Mouse (Mus musculus): ENCODE results near the gene Asb8. TPM values are rescaled to one million over a fixed set of nuclear protein-coding genes. Genes with fewer than 3 reads are reported as not detected.

The Asb8 gene
- polyA plus RNA-seq, 1 experiment from 2014 or later: 52.9 TPM

DNA sequence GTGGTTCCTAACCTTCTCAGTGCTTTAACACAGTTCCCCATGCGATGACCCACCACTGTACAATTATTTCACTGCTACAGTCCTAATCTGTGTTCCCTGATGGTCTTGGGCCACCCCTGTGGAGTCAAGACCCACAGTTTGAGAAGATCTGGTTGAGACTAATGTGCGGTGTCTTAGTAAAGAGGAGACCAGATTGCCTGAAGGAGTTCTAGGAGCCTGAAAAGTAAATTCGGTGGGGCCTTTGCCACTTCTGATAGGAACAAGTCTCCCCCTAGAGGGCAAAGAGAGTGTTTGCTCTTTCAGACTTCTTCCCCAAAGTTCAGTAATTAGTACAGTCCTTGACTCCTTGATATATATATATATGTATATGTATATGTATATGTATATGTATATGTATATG lies 11.8 kb downstream of the Asb8 start:
- no peak overlapping the region for H3K4me3 ChIP-seq
- H3K9me3 ChIP-seq: no peaks in the 10 kb centered on the region
- 39% methylated on average over 3 of the region's 3 CpGs for WGBS
- no peak for ATAC-seq (ENCODE audit: low FRiP score)
- H3K27me3 ChIP-seq: no peaks in the 10 kb centered on the region
- no peak overlapping the region for H3K4me2 ChIP-seq
- no peaks in the 10 kb centered on the region for H3K4me1 ChIP-seq (replicated peaks)
- H3K9ac ChIP-seq: no peak overlapping the region
- H3K36me3 ChIP-seq: no peaks in the 10 kb centered on the region
- no peak overlapping the region for H3K27ac ChIP-seq

GRCm38 (mm10) chr15:98152916-98153315 lies 12.5 kb downstream of the Asb8 start:
- ATAC-seq (ENCODE audit: low FRiP score): no peak
- H3K27ac ChIP-seq: no peak overlapping the region
- H3K27me3 ChIP-seq: no peaks in the 10 kb centered on the region
- H3K36me3 ChIP-seq: no peaks in the 10 kb centered on the region
- no peaks in the 10 kb centered on the region for H3K9me3 ChIP-seq
- H3K4me2 ChIP-seq: no peak overlapping the region
- no peak overlapping the region for H3K4me3 ChIP-seq
- WGBS: 77% methylated on average over 7 of the region's 7 CpGs
- no peak overlapping the region for H3K9ac ChIP-seq
- no peaks in the 10 kb centered on the region for H3K4me1 ChIP-seq (replicated peaks)

- ATAC-seq (ENCODE audit: low FRiP score): no peak
- Histone ChIP-seq H3K27ac (no peak overlapping the region), H3K9me3 (no peaks in the 10 kb centered on the region), H3K4me3 (no peak overlapping the region), H3K4me2 (no peak overlapping the region), H3K9ac (no peak overlapping the region), H3K36me3 (no peaks in the 10 kb centered on the region), H3K27me3 (no peaks in the 10 kb centered on the region), H3K4me1 (replicated peaks) (peaks cover 14% of the 10 kb centered on the region)
- WGBS: 81% methylated on average over 10 of the region's 10 CpGs
These were observed 16.2 kb downstream of the Asb8 start for GRCm38 (mm10) chr15:98149166-98149602.

DNA sequence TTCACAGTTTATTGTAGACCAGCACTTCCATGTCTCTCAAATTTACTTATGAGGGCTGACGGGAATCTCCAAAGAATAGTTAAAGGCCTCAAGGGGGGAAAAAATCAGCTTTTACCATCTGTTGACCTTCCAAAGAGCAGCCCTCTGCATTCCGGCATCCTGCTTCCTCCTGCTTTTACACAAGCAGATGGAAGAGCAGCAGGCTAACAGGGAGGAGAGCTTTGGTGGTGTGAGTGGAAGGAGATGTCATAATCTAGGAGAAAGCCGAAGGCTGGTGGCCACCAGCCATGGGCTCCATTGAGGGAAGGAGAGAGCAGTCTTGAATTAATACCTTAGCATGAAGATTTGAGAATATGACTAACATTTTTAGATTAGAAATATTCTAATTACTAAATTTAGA lies 17.1 kb downstream of the Asb8 start:
- Histone ChIP-seq H3K4me2 (no peak overlapping the region), H3K36me3 (no peaks in the 10 kb centered on the region), H3K27me3 (no peaks in the 10 kb centered on the region), H3K9me3 (no peaks in the 10 kb centered on the region), H3K9ac (no peak overlapping the region), H3K4me3 (no peak overlapping the region), H3K27ac (no peak overlapping the region), H3K4me1 (replicated peaks) (peaks cover 16% of the 10 kb centered on the region)
- 79% methylated on average over 3 of the region's 3 CpGs for WGBS
- ATAC-seq (ENCODE audit: low FRiP score): no peak

GRCm38 (mm10) chr15:98145559-98146181 lies 19.8 kb downstream of the Asb8 start:
- ATAC-seq (ENCODE audit: low FRiP score): peak; percentile 97
- peaks cover 17% of the 10 kb centered on the region for H3K36me3 ChIP-seq
- H3K9ac ChIP-seq: peak overlapping the region; percentile 96
- no peaks in the 10 kb centered on the region for H3K27me3 ChIP-seq
- peak overlapping the region; percentile 87 for H3K27ac ChIP-seq
- 1% methylated on average over 38 of the region's 38 CpGs for WGBS
- H3K4me2 ChIP-seq: peak overlapping the region; percentile 95
- H3K4me3 ChIP-seq: peak overlapping the region; percentile 99
- H3K4me1 ChIP-seq (replicated peaks): peaks cover 16% of the 10 kb centered on the region
- H3K9me3 ChIP-seq: no peaks in the 10 kb centered on the region

- no peaks in the 10 kb centered on the region for H3K27me3 ChIP-seq
- no peaks in the 10 kb centered on the region for H3K9me3 ChIP-seq
- peak overlapping the region; percentile 95 for H3K4me2 ChIP-seq
- WGBS: 1% methylated on average over 36 of the region's 36 CpGs
- peaks cover 23% of the 10 kb centered on the region for H3K36me3 ChIP-seq
- peak; percentile 29 for ATAC-seq (ENCODE audit: low FRiP score)
- H3K4me1 ChIP-seq (replicated peaks): peaks cover 16% of the 10 kb centered on the region
- peak overlapping the region; percentile 87 for H3K27ac ChIP-seq
- H3K9ac ChIP-seq: peak overlapping the region; percentile 96
- H3K4me3 ChIP-seq: peak overlapping the region; percentile 99
These were observed 20.4 kb downstream of the Asb8 start for GRCm38 (mm10) chr15:98144861-98145507.

DNA sequence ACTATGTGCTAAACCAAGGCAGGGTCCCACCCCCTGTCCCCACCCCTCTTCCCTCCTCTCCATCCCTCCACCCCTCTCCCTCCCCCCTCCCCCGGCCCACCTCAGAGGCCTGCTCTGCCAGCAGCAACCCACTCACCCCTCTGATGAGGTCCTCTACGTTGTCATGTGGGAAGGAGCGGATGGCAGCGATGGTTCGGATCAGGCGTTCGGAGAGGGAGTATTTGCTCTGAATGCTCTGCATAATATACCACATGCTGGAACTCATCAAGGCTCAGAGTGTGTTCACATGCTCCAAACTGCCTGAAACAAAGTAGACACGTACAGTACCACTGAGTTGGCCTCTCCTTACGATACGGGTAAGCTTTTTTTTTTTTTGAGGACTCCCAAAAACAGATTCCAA lies 22.9 kb downstream of the Asb8 start:
- no peaks in the 10 kb centered on the region for H3K9me3 ChIP-seq
- no peak overlapping the region for H3K27ac ChIP-seq
- no peaks in the 10 kb centered on the region for H3K27me3 ChIP-seq
- H3K9ac ChIP-seq: no peak overlapping the region
- no peak for ATAC-seq (ENCODE audit: low FRiP score)
- H3K4me3 ChIP-seq: no peak overlapping the region
- WGBS: 82% methylated on average over 10 of the region's 10 CpGs
- H3K4me1 ChIP-seq (replicated peaks): peaks cover 16% of the 10 kb centered on the region
- peaks cover 45% of the 10 kb centered on the region for H3K36me3 ChIP-seq
- no peak overlapping the region for H3K4me2 ChIP-seq

GRCm38 (mm10) chr15:98140809-98141208 lies 24.6 kb downstream of the Asb8 start:
- H3K27ac ChIP-seq: no peak overlapping the region

GRCm38 (mm10) chr15:98139763-98140162 lies 25.7 kb downstream of the Asb8 start:
- Histone ChIP-seq H3K36me3 (peaks cover 72% of the 10 kb centered on the region), H3K27ac (no peak overlapping the region), H3K9me3 (no peaks in the 10 kb centered on the region), H3K4me1 (replicated peaks) (peaks cover 8% of the 10 kb centered on the region), H3K4me3 (no peak overlapping the region), H3K4me2 (no peak overlapping the region), H3K9ac (no peak overlapping the region), H3K27me3 (no peaks in the 10 kb centered on the region)
- no peak for ATAC-seq (ENCODE audit: low FRiP score)
- 82% methylated on average over 7 of the region's 7 CpGs for WGBS

More at GRCm38 (mm10) chr15:98140809-98141208, 24.6 kb downstream of the Asb8 start:
- ATAC-seq (ENCODE audit: low FRiP score): no peak
- WGBS: 93% methylated on average over 5 of the region's 5 CpGs
- H3K9ac ChIP-seq: no peak overlapping the region
- no peaks in the 10 kb centered on the region for H3K9me3 ChIP-seq
- H3K36me3 ChIP-seq: peaks cover 62% of the 10 kb centered on the region
- no peak overlapping the region for H3K4me3 ChIP-seq
- no peaks in the 10 kb centered on the region for H3K27me3 ChIP-seq
- peaks cover 12% of the 10 kb centered on the region for H3K4me1 ChIP-seq (replicated peaks)
- H3K4me2 ChIP-seq: no peak overlapping the region

DNA sequence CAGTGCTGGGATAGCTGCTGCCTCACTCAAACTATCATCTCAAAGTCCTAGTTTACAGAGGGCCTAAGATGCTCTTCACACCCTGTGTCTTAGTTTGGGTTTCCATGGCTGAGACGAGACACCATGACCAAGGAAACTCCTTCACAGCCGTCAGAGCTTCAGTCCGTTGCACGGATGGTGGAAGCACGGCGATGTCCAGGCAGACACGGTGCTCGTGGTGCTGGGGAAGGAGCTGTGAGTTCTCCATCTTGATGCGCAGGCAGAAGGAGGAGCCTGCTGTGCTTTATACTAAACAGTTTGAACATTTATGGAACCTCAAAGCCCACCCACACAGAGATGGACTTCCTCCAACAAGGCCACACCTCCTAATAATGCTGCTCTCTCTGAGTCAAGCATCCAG lies 28.6 kb downstream of the Asb8 start:
- Histone ChIP-seq H3K36me3 (peaks cover 94% of the 10 kb centered on the region), H3K9ac (no peak overlapping the region), H3K4me1 (replicated peaks) (no peaks in the 10 kb centered on the region), H3K27ac (no peak overlapping the region), H3K4me2 (no peak overlapping the region), H3K9me3 (no peaks in the 10 kb centered on the region), H3K4me3 (no peak overlapping the region), H3K27me3 (no peaks in the 10 kb centered on the region)
- 94% methylated on average over 9 of the region's 9 CpGs for WGBS
- no peak for ATAC-seq (ENCODE audit: low FRiP score)

DNA sequence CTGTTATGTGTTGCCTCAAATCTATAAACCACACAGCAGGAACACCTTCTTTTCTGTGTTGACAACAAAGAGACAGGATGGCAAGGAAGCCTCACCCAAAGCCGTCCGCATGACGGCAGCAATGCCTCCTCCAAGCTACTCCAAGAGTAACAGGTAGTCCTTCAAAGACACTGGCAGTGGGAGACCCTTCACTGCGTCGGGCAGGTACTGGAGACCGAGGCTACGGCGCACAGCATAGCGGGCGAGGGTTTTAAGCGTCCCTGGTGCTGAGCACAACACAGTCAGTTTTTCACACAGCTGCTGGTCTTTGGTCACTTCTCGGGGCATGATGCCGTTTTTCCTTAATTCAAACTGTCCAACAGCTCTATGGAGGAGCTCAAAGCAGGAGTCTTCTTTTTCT lies 29.8 kb downstream of the Asb8 start:
- H3K4me1 ChIP-seq (replicated peaks): no peaks in the 10 kb centered on the region
- H3K36me3 ChIP-seq: peaks cover 96% of the 10 kb centered on the region
- ATAC-seq (ENCODE audit: low FRiP score): no peak
- no peak overlapping the region for H3K4me3 ChIP-seq
- H3K9ac ChIP-seq: no peak overlapping the region
- H3K9me3 ChIP-seq: no peaks in the 10 kb centered on the region
- H3K4me2 ChIP-seq: no peak overlapping the region
- H3K27ac ChIP-seq: no peak overlapping the region
- no peaks in the 10 kb centered on the region for H3K27me3 ChIP-seq
- WGBS: 94% methylated on average over 13 of the region's 13 CpGs

- Histone ChIP-seq H3K27me3 (no peaks in the 10 kb centered on the region), H3K9ac (no peak overlapping the region), H3K9me3 (no peaks in the 10 kb centered on the region), H3K4me2 (no peak overlapping the region), H3K36me3 (peaks cover 97% of the 10 kb centered on the region), H3K4me3 (no peak overlapping the region), H3K4me1 (replicated peaks) (no peaks in the 10 kb centered on the region), H3K27ac (no peak overlapping the region)
- WGBS: 51% methylated on average over 3 of the region's 3 CpGs
- ATAC-seq (ENCODE audit: low FRiP score): no peak
These were observed 30.8 kb downstream of the Asb8 start for GRCm38 (mm10) chr15:98134666-98135065.

DNA sequence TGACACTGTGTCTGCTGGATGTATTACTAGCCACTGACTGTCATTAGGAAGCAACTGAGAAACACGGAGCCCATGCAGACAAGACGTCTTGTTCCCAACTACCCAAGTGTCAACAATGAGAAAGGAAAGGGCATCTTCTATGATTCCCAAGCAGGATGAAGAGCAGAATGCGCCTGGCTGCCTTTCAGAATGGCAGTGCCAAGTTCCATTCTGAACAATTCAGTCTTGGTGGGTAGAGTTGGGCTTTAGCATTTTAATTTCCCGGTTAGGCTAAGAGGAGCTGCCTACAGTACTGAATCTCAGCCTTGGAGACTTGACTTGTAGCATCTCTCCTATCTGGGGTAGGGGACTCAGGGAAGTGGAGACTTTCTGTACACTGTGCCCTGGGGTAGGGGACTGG lies 31.4 kb downstream of the Asb8 start:
- Histone ChIP-seq H3K4me1 (replicated peaks) (no peaks in the 10 kb centered on the region), H3K27ac (no peak overlapping the region), H3K4me3 (no peak overlapping the region), H3K9me3 (no peaks in the 10 kb centered on the region), H3K36me3 (peaks cover 97% of the 10 kb centered on the region), H3K4me2 (no peak overlapping the region), H3K9ac (no peak overlapping the region), H3K27me3 (no peaks in the 10 kb centered on the region)
- 87% methylated on average over 4 of the region's 4 CpGs for WGBS
- no peak for ATAC-seq (ENCODE audit: low FRiP score)
